Mouse (Mus musculus) embryonic facial prominence, embryonic 10.5 days (tissue): ENCODE measurements around the gene Ice2. TPM values are rescaled to one million over a fixed set of nuclear protein-coding genes. Genes with fewer than 3 reads are reported as not detected.
A peak's percentile ranks its signal among the peaks of the same experiment; 100 is the strongest.

ENCODE experiments used
- DNase-seq: peaks from one replicate; pipeline ENCODE4 v3.0.0-alpha.2; 2017; ENCODE audit warnings: low spot score
- H3K27ac ChIP-seq: fragments of 300-500 bp; sonication (generic); replicated peaks from 2 replicates; pipeline ENCODE4 v1.5.1; 2016; ENCODE audit warnings: mild to moderate bottlenecking
- H3K27me3 ChIP-seq: fragments of 300-500 bp; sonication (generic); replicated peaks from 2 replicates; pipeline ENCODE4 v1.6.1; 2016; ENCODE audit warnings: low read depth, mild to moderate bottlenecking; ENCODE audit not compliant: poor library complexity, severe bottlenecking
- H3K36me3 ChIP-seq: fragments of 300-500 bp; sonication (generic); replicated peaks from 2 replicates; pipeline ENCODE4 v1.6.1; 2016; ENCODE audit warnings: mild to moderate bottlenecking, moderate library complexity
- H3K4me1 ChIP-seq: fragments of 300-500 bp; sonication (generic); 2 replicates; pipeline ENCODE4 v1.6.1; 2016
- H3K4me3 ChIP-seq: fragments of 300-500 bp; sonication (generic); 2 replicates; pipeline ENCODE4 v1.5.1; 2016; ENCODE audit warnings: mild to moderate bottlenecking, moderate library complexity
- H3K9me3 ChIP-seq: fragments of 300-500 bp; sonication (generic); 2 replicates; pipeline ENCODE4 v1.6.1; 2016; ENCODE audit warnings: mild to moderate bottlenecking
- WGBS: fragments of 180-500 bp; shearing (Covaris S2); methylation state at CpG from one replicate; pipeline ENCODE4 v1.1.7; 2016; 5-methylcytosine and 5-hydroxymethylcytosine counted together
- microRNA-seq: library from miRNA; unstranded; fragments of <30 nt; microRNA quantifications from one replicate; pipeline ENCODE4, GENCODE M21; 2017
- polyA plus RNA-seq: library from polyadenylated mRNA; unstranded; fragments of >200 nt; fragmentation: Nextera tagmentation; extraction: Ambion mirVana; gene quantifications from 2 replicates; pipeline ENCODE4 v1.2.1, GENCODE M21; 2016

Ice2 gene
- polyA plus RNA-seq, 1 experiment from 2014 or later = 22.5 TPM

GRCm38 (mm10) chr9:69467310-69467939 lies 69.7 kb downstream of the Ice2 start:
- no peak overlapping the region for H3K4me3 ChIP-seq
- no peaks in the 10 kb centered on the region for H3K9me3 ChIP-seq
- DNase-seq = no peak
- 59% methylated on average over 10 of the region's 10 CpGs for WGBS
- peak overlapping the region; percentile 36; the same call in 1 of the 2 replicates for H3K27ac ChIP-seq
- no peaks in the 10 kb centered on the region for H3K36me3 ChIP-seq
- 0 out of 2 replicates have a peak, but pooled peaks cover 5% of the 10 kb centered on the region for H3K27me3 ChIP-seq
- peaks cover 65% of the 10 kb centered on the region for H3K4me1 ChIP-seq

GRCm38 (mm10) chr9:69468991-69469390 lies 71.3 kb downstream of the Ice2 start:
- peak; percentile 90 for DNase-seq
- Histone ChIP-seq H3K27me3 (0 out of 2 replicates have a peak, but pooled peaks cover 5% of the 10 kb centered on the region), H3K9me3 (no peaks in the 10 kb centered on the region), H3K4me3 (peak overlapping the region; percentile 19; the same call in 1 of the 2 replicates), H3K36me3 (no peaks in the 10 kb centered on the region), H3K4me1 (peaks cover 65% of the 10 kb centered on the region), H3K27ac (peak overlapping the region; percentile 51)
- WGBS = 5% methylated on average over 9 of the region's 9 CpGs

DNA sequence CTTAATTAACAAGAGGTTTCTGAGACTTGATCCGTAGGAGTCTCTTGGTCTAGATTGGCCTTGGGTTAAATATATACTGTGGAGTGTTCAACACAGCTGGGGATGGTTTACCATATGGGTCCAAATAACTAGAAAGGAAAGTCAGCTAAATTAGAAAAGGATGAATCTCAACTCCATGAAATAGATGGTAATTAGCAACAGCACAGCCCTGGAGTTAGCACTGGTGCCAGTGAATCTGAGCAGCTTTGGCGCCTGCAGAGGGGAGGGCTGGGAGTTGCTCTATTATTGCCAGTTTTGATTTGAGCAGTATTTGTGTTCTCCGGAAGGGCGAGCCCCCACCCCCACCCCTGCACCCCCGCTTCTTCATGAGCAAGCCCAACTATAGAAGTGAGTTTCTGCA lies 72.7 kb downstream of the Ice2 start:
- DNase-seq = peak; percentile 39
- H3K4me1 ChIP-seq = peaks cover 65% of the 10 kb centered on the region

DNA sequence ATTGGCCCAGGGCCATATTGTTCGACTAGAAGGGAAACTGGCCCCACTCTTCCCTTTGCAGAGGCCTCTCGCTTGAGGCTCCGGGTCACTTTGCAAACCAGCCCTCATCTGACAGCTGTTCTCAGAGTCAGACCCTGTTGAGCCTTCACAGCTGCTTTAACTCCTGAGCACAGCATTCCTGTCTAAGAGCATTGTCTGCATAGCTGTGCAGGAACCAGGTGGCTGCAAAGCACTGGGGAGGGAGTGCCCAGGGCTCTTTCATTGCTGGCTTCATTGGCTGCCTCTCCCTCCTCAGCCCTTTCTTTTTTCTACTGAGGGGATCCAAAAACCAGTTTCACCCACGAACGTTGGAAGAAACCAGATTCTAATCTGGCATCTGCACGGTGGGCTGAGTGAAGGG lies 73.2 kb downstream of the Ice2 start:
- H3K4me3 ChIP-seq = peak overlapping the region; percentile 9; the same call in 1 of the 2 replicates
- 0 out of 2 replicates have a peak, but pooled peaks cover 5% of the 10 kb centered on the region for H3K27me3 ChIP-seq
- peaks cover 65% of the 10 kb centered on the region for H3K4me1 ChIP-seq
- DNase-seq = peak; percentile 71
- WGBS = 12% methylated on average over 6 of the region's 6 CpGs
- no peaks in the 10 kb centered on the region for H3K9me3 ChIP-seq
- no peaks in the 10 kb centered on the region for H3K36me3 ChIP-seq
- peak overlapping the region; percentile 76 for H3K27ac ChIP-seq

More for the DNA sequence above, 72.7 kb downstream of the Ice2 start:
- no peaks in the 10 kb centered on the region for H3K36me3 ChIP-seq
- whole genome bisulfite sequencing = 53% methylated on average over 5 of the region's 5 CpGs
- peak overlapping the region; percentile 9; the same call in 1 of the 2 replicates for H3K4me3 ChIP-seq
- no peaks in the 10 kb centered on the region for H3K9me3 ChIP-seq
- H3K27ac ChIP-seq = peak overlapping the region; percentile 76
- 0 out of 2 replicates have a peak, but pooled peaks cover 5% of the 10 kb centered on the region for H3K27me3 ChIP-seq

- no peaks in the 10 kb centered on the region for H3K9me3 ChIP-seq
- H3K27ac ChIP-seq = no peak overlapping the region
- no peaks in the 10 kb centered on the region; the same call in 1 of the 2 replicates for H3K27me3 ChIP-seq
- no peak overlapping the region for H3K4me3 ChIP-seq
- H3K36me3 ChIP-seq = no peaks in the 10 kb centered on the region
- WGBS = 88% methylated on average over 6 of the region's 6 CpGs
- DNase-seq = no peak
- peaks cover 61% of the 10 kb centered on the region for H3K4me1 ChIP-seq
These were observed 75.0 kb downstream of the Ice2 start for GRCm38 (mm10) chr9:69472724-69473123.

GRCm38 (mm10) chr9:69475873-69476272 lies 78.2 kb downstream of the Ice2 start:
- DNase-seq = no peak
- Histone ChIP-seq H3K36me3 (no peaks in the 10 kb centered on the region), H3K27me3 (no peaks in the 10 kb centered on the region; the same call in 1 of the 2 replicates), H3K4me3 (no peak overlapping the region), H3K4me1 (peaks cover 51% of the 10 kb centered on the region), H3K9me3 (no peaks in the 10 kb centered on the region), H3K27ac (no peak overlapping the region)
- 76% methylated on average over 6 of the region's 6 CpGs for WGBS

- no peak for DNase-seq
- H3K27me3 ChIP-seq = peaks cover 3% of the 10 kb centered on the region; the same call in 1 of the 2 replicates
- 67% methylated on average over 14 of the region's 14 CpGs for WGBS
These were observed 79.6 kb downstream of the Ice2 start for GRCm38 (mm10) chr9:69477195-69477823.

DNA sequence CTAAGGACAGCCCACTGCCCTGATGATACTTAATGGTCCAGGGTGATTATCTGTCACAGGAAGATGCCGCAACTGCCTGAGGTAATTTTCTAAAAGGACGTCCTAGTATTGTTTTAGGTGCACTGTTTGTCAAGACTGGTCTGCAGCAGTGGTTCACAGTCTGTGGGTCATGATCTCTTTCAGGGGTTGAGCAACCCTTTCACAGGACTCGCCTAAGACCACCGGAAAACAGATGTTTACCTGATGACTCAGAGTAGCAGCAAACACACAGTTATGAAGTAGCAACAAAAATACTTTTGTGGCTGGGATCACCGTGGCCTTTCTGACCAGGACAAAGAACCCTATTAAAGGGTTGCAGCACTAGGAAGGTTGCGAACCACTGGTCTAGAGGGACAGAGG lies 80.1 kb downstream of the Ice2 start:
- H3K9me3 ChIP-seq = no peaks in the 10 kb centered on the region
- H3K27me3 ChIP-seq = peaks cover 6% of the 10 kb centered on the region; the same call in 1 of the 2 replicates
- no peak for DNase-seq
- no peak overlapping the region for H3K27ac ChIP-seq
- no peak overlapping the region for H3K4me3 ChIP-seq
- no peaks in the 10 kb centered on the region for H3K36me3 ChIP-seq
- 38% methylated on average over 6 of the region's 6 CpGs for WGBS
- H3K4me1 ChIP-seq = peaks cover 38% of the 10 kb centered on the region

More at GRCm38 (mm10) chr9:69477195-69477823, 79.6 kb downstream of the Ice2 start:
- Histone ChIP-seq H3K36me3 (no peaks in the 10 kb centered on the region), H3K9me3 (no peaks in the 10 kb centered on the region), H3K4me3 (no peak overlapping the region), H3K4me1 (peaks cover 37% of the 10 kb centered on the region), H3K27ac (0 out of 2 replicates have a peak overlapping the region, but pooled peaks have one; percentile 15)

DNA sequence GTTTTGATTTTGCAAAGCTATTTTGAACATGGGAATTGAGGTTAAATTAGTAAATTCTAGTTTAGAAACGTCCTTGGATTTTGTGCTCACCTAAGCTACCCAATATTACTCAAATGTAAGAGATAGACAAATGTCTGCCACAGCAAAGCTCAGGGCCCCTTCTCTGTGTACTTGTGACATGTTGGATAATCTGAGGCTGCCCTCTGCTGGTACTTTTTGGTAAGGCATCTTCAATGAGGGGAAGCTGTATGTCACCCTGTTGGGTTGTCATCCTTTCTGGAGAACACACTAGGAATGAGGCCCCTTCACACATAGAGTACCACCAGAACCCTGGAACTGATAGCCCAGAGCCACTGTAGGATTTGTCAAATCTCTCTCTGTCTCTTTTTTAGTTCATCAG lies 82.6 kb downstream of the Ice2 start:
- 10% methylated on average over 1 of the region's 1 CpGs for WGBS
- Histone ChIP-seq H3K36me3 (no peaks in the 10 kb centered on the region), H3K9me3 (no peaks in the 10 kb centered on the region), H3K4me3 (no peak overlapping the region), H3K27ac (no peak overlapping the region), H3K27me3 (peaks cover 10% of the 10 kb centered on the region; the same call in 1 of the 2 replicates), H3K4me1 (peaks cover 51% of the 10 kb centered on the region)
- DNase-seq = peak; percentile 81

Small RNA genes lying within 50 kb of the gene (microRNA-seq; reads per million reads assigned to microRNA genes)
- not detected for gene Mir3109

Other genes starting within 250 kb of the Ice2 start
- gene Anxa2, start 55.7 kb downstream of the Ice2 start, polyA plus RNA-seq = 112 and 145 TPM in 2 replicates